Comparison of ENCODE assay signal across 8 mouse cellular contexts in genomic region chr3:55112710-55113415, GRCm38 (mm10). TPM values are rescaled to one million over a fixed set of nuclear protein-coding genes. Genes with fewer than 3 reads are reported as not detected.
DNase-seq lines count a peak whose midpoint lies in the region; ATAC-seq and TF ChIP-seq lines count a peak whose summit lies in the region.

No protein-coding gene starts in this region.

- no peak for TF ChIP-seq POLR2A in bone marrow macrophage, adult 2 months (IDR thresholded peaks at IDR 0.05; ENCODE audit: borderline replicate concordance, low read depth, low read length)
- TF ChIP-seq POLR2A in small intestine, adult 2 months (IDR thresholded peaks at IDR 0.05; ENCODE audit: low read depth, low read length): no peak

- peak overlapping the region; percentile 93 for H3K9ac ChIP-seq in kidney, embryonic 14.5 days (ENCODE audit: low read depth, low read length)
- peak overlapping the region; percentile 90 for H3K9ac ChIP-seq in heart, postnatal 0 days (replicated peaks; ENCODE audit: low read depth, low read length)
- H3K9ac ChIP-seq in liver, postnatal 0 days (replicated peaks): peak overlapping the region; percentile 92

- no peaks in the 10 kb centered on the region for H3K27me3 ChIP-seq in kidney, embryonic 14.5 days (ENCODE audit: control insufficient read depth, insufficient read depth, low read length)
- no peaks in the 10 kb centered on the region for H3K27me3 ChIP-seq in heart, postnatal 0 days (ENCODE audit: control insufficient read depth, insufficient read depth, low read length)
- no peaks in the 10 kb centered on the region for H3K27me3 ChIP-seq in liver, postnatal 0 days (ENCODE audit: insufficient read depth, low read length)
- H3K27me3 ChIP-seq in small intestine, adult 2 months (ENCODE audit: control insufficient read depth, insufficient read depth, low read length): no peaks in the 10 kb centered on the region

- WGBS in kidney, embryonic 14.5 days: 31% methylated on average over 16 of the region's 16 CpGs
- 31% methylated on average over 16 of the region's 16 CpGs for WGBS in heart, postnatal 0 days
- 31% methylated on average over 16 of the region's 16 CpGs for WGBS in liver, postnatal 0 days (ENCODE audit: insufficient replicate concordance)
- WGBS in small intestine, adult 2 months: 31% methylated on average over 16 of the region's 16 CpGs

- no peak for DNase-seq in kidney, adult 8-10 months
- DNase-seq in heart, postnatal 0 days (ENCODE audit: low spot score): peak; percentile 41
- DNase-seq in liver, postnatal 0 days: no peak
- DNase-seq in right cerebral cortex, adult 18-20 months: no peak
- DNase-seq in left cerebral cortex, postnatal 36 days (ENCODE audit: low spot score in 2 of 2): no peak

- H3K4me2 ChIP-seq in kidney, embryonic 14.5 days (replicated peaks; ENCODE audit: low read depth, low read length): peak overlapping the region; percentile 64
- H3K4me2 ChIP-seq in heart, postnatal 0 days (ENCODE audit: low read depth, low read length): peak overlapping the region; percentile 62
- H3K4me2 ChIP-seq in liver, postnatal 0 days (ENCODE audit: low read depth, low read length): peak overlapping the region; percentile 87

- peak overlapping the region; percentile 80 for H3K4me3 ChIP-seq in kidney, embryonic 14.5 days (ENCODE audit: low read length)
- peak overlapping the region; percentile 93 for H3K4me3 ChIP-seq in bone marrow macrophage, adult 2 months (ENCODE audit: insufficient read depth, low read length)
- peak overlapping the region; percentile 79 for H3K4me3 ChIP-seq in heart, postnatal 0 days (ENCODE audit: low read depth, low read length)
- peak overlapping the region; percentile 93 for H3K4me3 ChIP-seq in liver, postnatal 0 days (ENCODE audit: low read depth, low read length)
- H3K4me3 ChIP-seq in small intestine, adult 2 months (ENCODE audit: low read depth, low read length): peak overlapping the region; percentile 69

- TF ChIP-seq EP300 in heart, postnatal 0 days (IDR thresholded peaks at IDR 0.05; ENCODE audit: low read depth): no peak
- no peak for TF ChIP-seq EP300 in liver, postnatal 0 days (IDR thresholded peaks at IDR 0.05; ENCODE audit: low read depth)

- intact Hi-C loops in left cerebral cortex, postnatal 36 days (cut with DNase I): loop anchor here (2.0 kb wide), 1 partner anchor 32 kb away; no protein-coding TSS in a partner anchor

- H3K9me3 ChIP-seq in kidney, embryonic 14.5 days (ENCODE audit: control insufficient read depth, low read length): no peaks in the 10 kb centered on the region
- no peaks in the 10 kb centered on the region for H3K9me3 ChIP-seq in heart, postnatal 0 days (replicated peaks; ENCODE audit: control insufficient read depth, low read length)
- no peaks in the 10 kb centered on the region for H3K9me3 ChIP-seq in liver, postnatal 0 days (ENCODE audit: low read length)

- ATAC-seq in kidney, embryonic 14.5 days (ENCODE audit: low FRiP score, low TSS enrichment): no peak
- ATAC-seq in heart, postnatal 0 days (ENCODE audit: insufficient read depth, low read depth): peak; percentile 15; the same call in 1 of the 2 replicates
- no peak for ATAC-seq in liver, postnatal 0 days

- peaks cover 12% of the 10 kb centered on the region for H3K36me3 ChIP-seq in kidney, embryonic 14.5 days (ENCODE audit: control insufficient read depth, insufficient read depth, low read length)
- peaks cover 11% of the 10 kb centered on the region for H3K36me3 ChIP-seq in heart, postnatal 0 days (replicated peaks; ENCODE audit: control insufficient read depth, insufficient read depth, low read length)
- H3K36me3 ChIP-seq in liver, postnatal 0 days (replicated peaks; ENCODE audit: insufficient read depth, low read length): peaks cover 10% of the 10 kb centered on the region
- peaks cover 9% of the 10 kb centered on the region for H3K36me3 ChIP-seq in small intestine, adult 2 months (ENCODE audit: control insufficient read depth, insufficient read depth, low read length)

- H3K4me1 ChIP-seq in kidney, embryonic 14.5 days (ENCODE audit: control insufficient read depth, insufficient read depth, low read length): no peaks in the 10 kb centered on the region
- H3K4me1 ChIP-seq in bone marrow macrophage, adult 2 months (ENCODE audit: control insufficient read depth, insufficient read depth, low read length): peaks cover 14% of the 10 kb centered on the region
- H3K4me1 ChIP-seq in heart, postnatal 0 days (ENCODE audit: control insufficient read depth, insufficient read depth): peaks cover 17% of the 10 kb centered on the region
- H3K4me1 ChIP-seq in liver, postnatal 0 days (ENCODE audit: insufficient read depth): peaks cover 16% of the 10 kb centered on the region
- H3K4me1 ChIP-seq in small intestine, adult 2 months (ENCODE audit: control insufficient read depth, insufficient read depth, insufficient read length, low read length): peaks cover 4% of the 10 kb centered on the region

- no peak for TF ChIP-seq CTCF in bone marrow macrophage, adult 2 months (IDR thresholded peaks at IDR 0.05; ENCODE audit: low read depth, low read length)
- TF ChIP-seq CTCF in heart, postnatal 0 days (IDR thresholded peaks at IDR 0.05; ENCODE audit: low read depth): no peak
- no peak for TF ChIP-seq CTCF in liver, postnatal 0 days (IDR thresholded peaks at IDR 0.05; ENCODE audit: low read depth)
- TF ChIP-seq CTCF in small intestine, adult 2 months (IDR thresholded peaks at IDR 0.05; ENCODE audit: extremely low read depth, insufficient read length, insufficient replicate concordance, low read depth, low read length): no peak

- peak overlapping the region; percentile 91; the same call in 1 of the 2 replicates for H3K27ac ChIP-seq in kidney, embryonic 14.5 days (ENCODE audit: low read depth, low read length)
- peak overlapping the region; percentile 71 for H3K27ac ChIP-seq in bone marrow macrophage, adult 2 months (ENCODE audit: insufficient read depth, low read depth, low read length)
- peak overlapping the region; percentile 89 for H3K27ac ChIP-seq in heart, postnatal 0 days (ENCODE audit: low read depth)
- peak overlapping the region; percentile 91 for H3K27ac ChIP-seq in liver, postnatal 0 days (ENCODE audit: low read depth)
- H3K27ac ChIP-seq in small intestine, adult 2 months (ENCODE audit: insufficient read depth, low read depth, low read length): peak overlapping the region; percentile 31; the same call in 1 of the 2 replicates

RNA-seq across cellular contexts. Expression of gene Spg20, which starts 1.0 kb away (rescaled TPM):
- 33.4 and 49.6 TPM in 2 replicates for polyA plus RNA-seq in kidney, embryonic 14.5 days (2014; fragmentation: Nextera tagmentation; extraction: Ambion mirVana)
- 24.1 and 28.9 TPM in 2 replicates for polyA plus RNA-seq in bone marrow macrophage, adult 2 months (2012; ENCODE audit: insufficient read depth, insufficient read length, missing spikeins)
- 20.7 and 22.0 TPM in 2 replicates for total RNA-seq in heart, postnatal 0 days (2014; rRNA removed; ENCODE audit: low replicate concordance)
- 17.7 and 20.6 TPM in 2 replicates for polyA plus RNA-seq in heart, postnatal 0 days (2015; fragmentation: Nextera tagmentation; extraction: Ambion mirVana)
- polyA plus RNA-seq in liver, postnatal 0 days (2015; fragmentation: Nextera tagmentation; extraction: Ambion mirVana): 7.9 and 10.6 TPM in 2 replicates
- 6.8 and 7.1 TPM in 2 replicates for polyA plus RNA-seq in small intestine, adult 2 months (2012; rRNA removed)
- 10 to 100 TPM; 26.1 to 34.3 TPM for total RNA-seq in left cerebral cortex, postnatal 36 days (2021)

RNA-seq across cellular contexts. Expression of gene Ccdc169, which starts 24.3 kb away (rescaled TPM):
- not detected in 2 replicates for polyA plus RNA-seq in kidney, embryonic 14.5 days (2014; fragmentation: Nextera tagmentation; extraction: Ambion mirVana)
- not detected in 2 replicates for polyA plus RNA-seq in bone marrow macrophage, adult 2 months (2012; ENCODE audit: insufficient read depth, insufficient read length, missing spikeins)
- total RNA-seq in heart, postnatal 0 days (2014; rRNA removed; ENCODE audit: low replicate concordance): not detected in 2 replicates
- polyA plus RNA-seq in heart, postnatal 0 days (2015; fragmentation: Nextera tagmentation; extraction: Ambion mirVana): not detected in 2 replicates
- not detected in 2 replicates for polyA plus RNA-seq in liver, postnatal 0 days (2015; fragmentation: Nextera tagmentation; extraction: Ambion mirVana)
- not detected in 2 replicates for polyA plus RNA-seq in small intestine, adult 2 months (2012; rRNA removed)
- under 1 TPM; 0.15 to 0.27 TPM for total RNA-seq in left cerebral cortex, postnatal 36 days (2021)

RNA-seq across cellular contexts. Expression of gene Ccna1, which starts 57.6 kb away (rescaled TPM):
- polyA plus RNA-seq in kidney, embryonic 14.5 days (2014; fragmentation: Nextera tagmentation; extraction: Ambion mirVana): 1.6 and 2.1 TPM in 2 replicates
- polyA plus RNA-seq in bone marrow macrophage, adult 2 months (2012; ENCODE audit: insufficient read depth, insufficient read length, missing spikeins): not detected in 2 replicates
- total RNA-seq in heart, postnatal 0 days (2014; rRNA removed; ENCODE audit: low replicate concordance): 0.08 and 1.3 TPM in 2 replicates
- 0.15 and 0.29 TPM in 2 replicates for polyA plus RNA-seq in heart, postnatal 0 days (2015; fragmentation: Nextera tagmentation; extraction: Ambion mirVana)
- not detected in 2 replicates for polyA plus RNA-seq in liver, postnatal 0 days (2015; fragmentation: Nextera tagmentation; extraction: Ambion mirVana)
- 0.20 and 0.32 TPM in 2 replicates for polyA plus RNA-seq in small intestine, adult 2 months (2012; rRNA removed)
- 1 to 10 TPM; 1.7 to 1.9 TPM for total RNA-seq in left cerebral cortex, postnatal 36 days (2021)

Comparison
In these comparisons a context has a peak if more than half of its experiments do, and no peak if none do; other contexts are left out.
1. H3K27ac ChIP-seq: peak in every context shown above with its lines; median percentile 91 in kidney, embryonic 14.5 days; 91 in liver, postnatal 0 days; 89 in heart, postnatal 0 days; 71 in bone marrow macrophage, adult 2 months; 31 in small intestine, adult 2 months.